Mouse (Mus musculus) kidney, adult 11 months (tissue): Measurements from ENCODE around the gene Ctsh.
"Not testable (repeated sequence)": the region's sequence is repeated elsewhere in the genome, so short reads cannot be mapped to it uniquely, and the experiment has no call there.

Source experiments
- DNase-seq: peaks from one replicate; pipeline ENCODE4 v3.0.0; 2022

Ctsh gene

DNA sequence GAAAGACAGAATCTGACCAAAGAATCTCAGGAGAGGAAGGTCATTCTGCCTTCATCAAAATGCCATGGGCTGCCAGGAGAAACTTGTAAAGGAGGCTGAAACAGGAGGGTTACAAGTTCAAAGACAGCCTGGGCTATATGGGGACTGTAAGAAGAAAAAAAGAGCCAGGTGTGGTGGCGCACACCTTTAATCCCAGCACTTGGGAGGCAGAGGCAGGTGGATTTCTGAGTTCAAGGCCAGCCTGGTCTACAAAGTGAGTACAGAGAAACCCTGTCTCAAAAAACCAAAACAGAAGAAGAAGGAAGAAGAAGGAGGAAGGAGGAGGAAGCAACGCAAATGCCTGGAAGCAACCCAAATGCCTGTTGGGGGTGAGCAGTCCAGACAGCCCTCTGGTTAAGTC is at the start of gene Ctsh:
Gene Ctsh (plus strand): TSS at position 301 of the 400 bp plus-strand sequence.
- no peak for DNase-seq

DNA sequence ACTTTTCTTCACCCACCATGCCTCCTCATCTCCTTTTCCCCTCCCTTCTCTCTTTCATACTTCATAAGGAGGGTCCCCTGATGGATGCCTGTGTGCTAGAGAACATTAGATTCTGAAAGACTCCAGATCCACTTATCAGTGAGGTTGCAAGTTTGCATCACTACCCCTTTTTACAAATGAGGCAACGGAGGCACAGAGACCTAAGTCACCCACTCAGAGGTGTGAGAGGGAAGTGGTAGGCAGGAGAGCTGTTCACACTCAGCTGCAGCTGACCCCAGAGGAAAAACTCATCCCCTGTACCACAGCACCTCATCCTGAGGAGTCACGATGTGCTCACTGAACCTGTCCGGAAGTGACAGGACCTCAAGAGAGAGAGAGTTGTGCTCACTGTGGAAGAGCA is 47.5 kb upstream of the Ctsh start:
- no peak for DNase-seq

DNA sequence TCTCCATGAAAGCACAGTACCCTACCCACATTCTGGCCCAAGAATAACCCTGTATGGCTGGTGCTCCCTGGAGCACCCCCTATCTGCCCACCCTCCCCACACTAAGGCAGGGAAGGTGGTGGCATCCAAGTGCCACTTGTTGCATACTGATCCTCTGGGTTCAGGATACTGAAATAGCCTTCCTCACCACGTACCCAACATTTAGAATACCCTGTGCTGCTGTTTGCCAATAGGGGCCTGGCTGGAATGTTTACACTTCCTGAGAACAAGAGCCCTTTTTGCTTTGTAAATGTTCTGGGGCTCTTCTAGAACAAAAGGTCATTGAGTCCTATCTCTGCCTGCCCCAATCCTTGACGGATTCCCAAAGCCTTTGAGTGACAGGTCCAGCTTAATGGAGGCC is 46.9 kb upstream of the Ctsh start:
- no peak for DNase-seq

DNA sequence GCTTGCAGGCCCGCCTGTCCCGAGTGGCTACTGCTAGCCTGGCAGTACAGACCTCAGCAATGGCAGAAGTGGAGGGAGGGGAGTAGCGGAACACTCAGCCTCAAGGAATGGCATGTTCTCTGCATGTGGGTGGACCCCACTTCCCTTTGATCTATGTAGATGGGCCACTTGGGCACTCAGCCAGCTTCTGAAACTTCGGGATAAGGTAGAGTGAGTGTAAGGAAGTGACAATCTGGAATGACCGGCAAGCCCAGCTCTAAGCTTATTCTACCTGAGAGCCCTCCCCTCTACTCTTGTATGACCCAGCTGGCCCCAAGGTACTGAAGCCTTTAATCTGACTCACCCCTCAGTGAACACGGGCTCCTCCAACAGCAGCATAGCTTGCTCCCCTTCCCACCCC is 45.8 kb upstream of the Ctsh start:
- no peak for DNase-seq

DNA sequence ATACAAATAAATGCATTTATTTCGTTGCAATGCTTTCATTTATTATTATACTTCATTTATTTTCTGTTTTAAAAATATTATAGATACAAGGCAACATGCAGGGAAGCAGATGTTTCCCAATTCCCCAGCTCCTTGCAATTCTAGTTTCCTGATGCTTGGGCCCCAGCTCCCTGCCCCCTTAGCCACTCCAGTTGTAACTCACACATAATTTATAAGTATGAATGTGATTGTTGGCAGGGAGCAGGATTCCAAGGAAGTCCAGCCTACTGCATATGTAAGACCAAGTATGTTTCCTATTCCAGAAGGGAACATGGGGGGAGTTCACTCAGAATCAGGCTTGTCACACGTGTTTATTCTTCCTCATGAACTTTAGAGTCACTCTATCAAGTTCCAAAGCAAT is 42.1 kb upstream of the Ctsh start:
- DNase-seq: no peak

DNA sequence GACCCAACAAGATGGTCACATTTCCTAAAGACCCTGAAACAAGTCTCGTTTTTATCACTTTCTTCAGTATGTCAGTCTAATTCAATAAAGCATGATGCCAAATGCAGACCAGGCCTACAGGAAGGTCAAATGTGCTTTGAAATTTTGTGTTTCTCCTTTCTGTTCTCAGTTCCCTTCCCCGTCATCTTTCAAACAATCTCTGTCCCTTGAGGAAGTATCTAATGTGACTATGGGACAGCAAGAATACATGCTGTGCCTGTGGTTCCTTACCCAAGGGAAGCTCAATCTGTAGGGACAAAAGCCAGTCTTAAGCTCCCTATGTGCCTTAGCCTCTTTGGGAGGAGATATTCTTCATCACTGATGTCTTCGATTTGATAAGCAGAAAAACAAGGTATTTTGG is 39.3 kb upstream of the Ctsh start:
- DNase-seq: no peak

DNA sequence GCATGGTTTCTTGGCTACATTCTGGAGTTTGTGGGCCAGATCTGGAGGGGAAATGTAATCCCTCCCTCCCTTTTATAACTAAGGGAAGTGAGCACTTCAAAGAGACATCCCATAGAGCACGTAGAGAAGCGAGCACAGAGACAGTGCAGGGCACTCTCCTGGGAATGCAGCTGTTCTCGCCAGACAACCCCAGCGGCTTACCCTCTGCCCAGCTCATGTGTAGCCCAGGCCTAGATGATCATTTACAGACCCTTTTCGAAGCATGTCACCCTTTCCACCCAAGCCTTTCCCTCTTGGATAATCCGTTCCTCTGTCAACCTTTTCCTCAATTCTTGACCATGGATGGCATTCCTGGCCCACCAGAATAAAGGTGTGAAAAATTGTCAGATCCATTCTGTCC is 37.7 kb upstream of the Ctsh start:
- no peak for DNase-seq

DNA sequence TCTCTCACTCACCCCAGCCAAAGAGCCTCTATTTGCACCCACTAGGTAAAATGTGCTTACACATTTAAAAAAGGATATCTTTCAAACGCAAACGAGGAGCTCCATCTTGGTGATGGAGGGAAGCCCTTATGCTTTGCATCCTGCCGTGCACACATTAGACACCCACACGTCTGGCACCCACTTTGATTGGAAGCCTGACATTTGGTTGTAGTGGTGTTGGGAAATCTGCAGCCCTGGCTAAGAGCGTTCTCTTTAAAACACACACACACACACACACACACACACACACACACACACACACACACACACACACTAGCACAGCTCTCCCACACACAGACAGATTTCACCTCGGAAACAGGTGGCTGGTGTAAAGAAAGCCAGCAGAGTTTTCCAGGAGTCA is 33.1 kb upstream of the Ctsh start:
- no peak for DNase-seq

DNA sequence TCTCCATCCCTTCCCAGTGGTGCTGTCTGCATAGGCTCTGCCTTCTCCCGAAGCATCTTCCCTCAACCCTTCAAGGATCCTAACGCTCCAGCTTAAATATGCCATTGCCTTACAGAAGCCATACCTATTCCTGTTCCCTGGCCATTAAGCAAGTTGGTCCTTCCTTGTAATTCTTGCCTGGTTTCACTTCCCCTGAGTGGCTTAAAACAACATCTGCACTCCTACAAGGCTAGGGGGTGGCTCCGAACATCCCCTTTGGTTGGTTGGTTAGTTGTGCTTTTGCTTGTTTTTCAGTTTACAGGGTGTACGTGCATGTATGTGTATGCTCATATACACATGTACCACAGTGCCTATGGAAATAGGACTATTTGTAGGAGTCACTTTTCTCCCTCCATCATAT is 32.5 kb upstream of the Ctsh start:
- DNase-seq: no peak

DNA sequence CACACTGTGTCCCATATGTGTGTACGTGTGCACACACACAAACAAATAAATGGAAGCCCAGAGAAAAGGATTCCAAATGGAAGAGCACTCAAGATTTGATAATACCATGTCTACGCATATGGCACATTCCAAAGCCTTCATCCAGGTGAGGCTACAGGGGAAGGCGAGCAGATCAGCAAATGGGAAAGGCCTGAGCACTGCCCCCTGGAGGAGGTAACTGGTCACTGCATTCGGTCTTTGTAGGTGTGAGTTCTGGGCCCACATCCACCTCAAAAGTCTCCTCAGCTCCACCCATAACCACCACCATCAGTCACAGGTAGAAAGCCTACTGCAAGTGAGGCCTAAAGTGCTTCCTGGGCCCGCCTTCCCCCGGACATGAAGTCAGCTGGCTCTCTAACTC is 26.2 kb upstream of the Ctsh start:
- DNase-seq: no peak

DNA sequence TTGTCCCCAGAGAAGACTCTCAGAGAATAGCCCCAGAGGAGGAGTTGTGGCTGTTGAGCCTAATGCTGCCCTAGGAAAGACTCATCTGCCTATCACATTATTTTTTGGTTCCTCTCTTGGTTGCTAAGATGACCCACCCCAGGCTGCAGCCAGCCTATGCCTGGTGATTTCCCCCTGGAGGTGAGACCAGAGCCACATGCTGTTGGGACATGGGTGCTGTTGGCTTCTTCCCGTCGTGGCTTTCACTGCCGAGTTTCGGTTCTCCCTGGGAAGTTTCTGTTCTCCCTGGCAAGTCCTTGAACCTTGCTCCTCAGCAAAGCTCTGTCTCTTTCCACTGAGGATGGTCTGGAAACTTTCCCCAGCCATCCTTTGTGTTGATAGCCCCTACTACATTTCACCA is 20.0 kb upstream of the Ctsh start:
- no peak for DNase-seq

DNA sequence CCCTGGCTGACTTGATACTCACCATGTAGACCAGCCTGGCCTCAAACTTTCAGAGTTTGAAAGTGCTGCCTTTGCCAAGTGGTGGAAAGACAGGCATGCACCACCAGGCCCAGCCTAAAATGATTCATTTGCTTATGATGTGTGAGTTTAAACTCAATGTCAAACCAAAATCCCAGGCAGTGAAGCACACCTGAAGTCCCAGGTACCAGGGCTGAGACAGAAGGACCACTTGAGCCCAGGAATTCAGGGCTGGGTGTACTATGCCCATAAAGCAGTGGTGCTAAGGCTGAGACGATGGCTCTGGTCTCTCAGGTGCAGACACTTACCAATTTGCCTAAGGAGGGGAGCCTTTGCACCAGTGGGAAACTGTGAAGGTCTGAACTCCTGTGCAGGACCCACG is 18.8 kb upstream of the Ctsh start:
- no peak for DNase-seq

DNA sequence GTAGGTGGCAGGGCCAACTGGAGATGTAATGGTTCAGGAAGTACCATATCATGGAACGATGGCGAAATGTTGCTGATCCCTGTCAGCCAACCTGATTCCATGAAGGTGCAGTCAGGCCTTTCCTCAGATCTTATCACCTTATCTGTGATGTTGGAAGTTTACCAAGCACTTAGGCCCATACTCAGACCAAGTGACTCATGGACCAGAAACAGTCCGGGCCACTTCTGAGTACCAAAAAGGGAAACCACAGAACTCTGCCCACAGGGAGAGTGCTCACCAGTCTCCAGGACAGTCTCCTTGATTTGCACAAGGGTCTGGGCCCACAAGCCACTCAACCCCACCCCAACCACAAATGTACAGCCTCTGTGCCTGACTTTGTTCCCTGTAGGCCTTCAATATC is 18.2 kb upstream of the Ctsh start:
- no peak for DNase-seq

DNA sequence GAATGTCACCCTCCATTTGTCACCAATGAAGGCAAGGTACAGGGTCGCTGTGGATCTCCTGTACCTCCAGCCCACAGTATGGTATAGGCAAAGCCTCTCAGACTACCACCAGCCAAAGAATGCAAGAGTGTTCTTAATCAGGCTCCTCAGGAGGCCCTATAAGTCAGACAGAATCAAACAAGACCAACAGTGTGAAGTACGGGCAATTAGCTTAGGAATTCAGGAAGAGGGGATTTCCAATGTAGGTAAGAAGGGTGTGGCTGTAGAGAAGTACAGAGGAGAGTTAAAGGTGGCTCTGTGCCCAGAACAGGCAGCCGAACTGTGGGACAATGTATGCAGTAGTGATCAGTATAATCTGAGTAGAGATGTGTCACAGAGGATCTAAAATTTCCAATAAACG is 17.6 kb upstream of the Ctsh start:
- DNase-seq: no peak

DNA sequence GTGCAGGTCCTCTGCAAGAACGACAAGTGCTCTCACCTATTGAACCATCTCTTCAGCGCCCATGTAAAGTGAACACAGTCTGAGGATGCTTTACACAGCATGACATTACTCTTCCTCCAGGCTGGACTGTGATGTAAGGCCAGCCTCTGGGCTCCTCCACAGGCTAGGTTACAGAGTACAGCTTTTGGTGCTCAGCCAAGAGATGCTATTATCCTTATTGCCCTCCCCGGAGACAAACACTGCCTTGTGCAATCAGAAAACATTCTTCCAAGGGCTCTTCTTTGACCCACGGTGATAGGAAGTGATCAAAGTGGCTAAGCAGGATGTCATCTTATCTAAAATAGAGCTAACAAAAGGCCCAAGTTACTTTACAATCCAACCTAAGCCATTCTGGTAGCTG is 15.4 kb upstream of the Ctsh start:
- DNase-seq: no peak

DNA sequence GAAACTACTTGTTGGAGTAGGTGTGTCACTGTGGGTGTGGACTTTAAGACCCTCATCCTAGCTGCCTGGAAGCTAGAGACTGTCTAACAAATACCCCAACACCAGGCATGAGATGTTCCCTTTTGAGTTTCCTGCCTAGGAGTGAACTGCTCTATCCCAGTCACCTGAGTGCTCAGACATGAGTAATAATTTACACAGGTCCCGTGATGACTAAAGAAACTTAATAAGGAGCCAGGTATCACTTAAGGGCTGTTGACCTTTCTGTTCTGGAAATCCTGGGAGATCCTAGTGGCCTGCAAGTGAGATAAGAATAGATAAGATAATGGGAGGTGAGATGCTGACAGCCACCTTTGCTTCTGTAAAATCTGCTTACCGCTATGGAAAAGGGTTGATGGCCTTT is 13.0 kb upstream of the Ctsh start:
- no peak for DNase-seq

DNA sequence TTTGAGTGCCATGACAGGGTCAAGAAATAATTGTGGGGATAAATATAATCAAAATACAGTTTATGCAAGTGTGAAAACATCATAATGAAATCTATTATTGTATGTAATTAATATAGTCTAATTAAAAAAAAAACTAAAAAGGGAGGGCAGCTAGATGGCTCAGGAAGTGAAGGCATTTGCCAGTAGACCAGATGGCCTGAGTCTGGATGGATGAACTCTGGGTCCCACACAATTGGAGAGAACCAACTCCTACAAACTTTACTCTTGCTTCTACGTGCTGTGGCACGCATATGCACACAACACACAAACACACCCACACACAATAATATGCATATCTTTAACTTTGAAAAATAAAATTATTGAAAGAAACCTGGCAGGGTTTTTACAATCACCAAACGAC is 12.4 kb upstream of the Ctsh start:
- no peak for DNase-seq

DNA sequence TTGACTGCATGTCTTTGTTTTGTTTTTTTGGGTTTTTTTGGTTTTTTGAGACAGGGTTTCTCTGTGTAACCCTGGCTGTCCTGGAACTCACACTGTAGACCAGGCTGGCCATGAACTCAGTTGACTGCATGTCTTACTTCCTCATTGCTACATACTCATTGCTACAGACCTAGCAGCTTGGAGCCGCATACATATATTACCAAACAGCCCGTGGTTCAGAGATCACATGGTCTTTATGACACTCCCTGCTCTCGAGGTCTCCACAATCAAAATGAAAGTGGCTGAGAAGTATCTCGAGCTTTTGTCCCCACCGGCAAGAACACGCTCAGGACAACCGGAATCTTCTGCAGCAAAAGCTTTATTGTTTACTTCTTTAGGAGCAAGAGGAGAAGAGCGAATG is 11.0 kb upstream of the Ctsh start:
- not testable (repeated sequence) for DNase-seq

DNA sequence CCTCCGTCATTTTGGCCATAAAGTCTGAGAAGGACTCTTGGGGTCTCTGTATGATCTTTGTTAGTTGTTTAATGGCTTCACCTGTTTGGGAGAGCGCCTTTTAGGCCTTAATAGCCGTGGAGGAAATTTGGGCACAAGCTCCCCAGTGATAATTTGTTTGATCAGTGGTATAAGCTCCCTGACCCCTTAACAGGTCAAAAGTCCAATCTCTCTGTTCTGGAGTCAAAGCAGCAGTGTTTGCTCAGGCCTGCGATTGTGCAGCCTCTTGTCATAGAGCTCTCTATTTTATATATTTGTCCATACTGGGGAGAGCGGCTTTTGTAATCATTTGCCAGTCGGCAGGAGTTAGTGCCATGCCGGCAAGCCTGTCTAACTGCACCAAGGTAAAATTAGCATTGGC is 8.8 kb upstream of the Ctsh start:
- DNase-seq: no peak

DNA sequence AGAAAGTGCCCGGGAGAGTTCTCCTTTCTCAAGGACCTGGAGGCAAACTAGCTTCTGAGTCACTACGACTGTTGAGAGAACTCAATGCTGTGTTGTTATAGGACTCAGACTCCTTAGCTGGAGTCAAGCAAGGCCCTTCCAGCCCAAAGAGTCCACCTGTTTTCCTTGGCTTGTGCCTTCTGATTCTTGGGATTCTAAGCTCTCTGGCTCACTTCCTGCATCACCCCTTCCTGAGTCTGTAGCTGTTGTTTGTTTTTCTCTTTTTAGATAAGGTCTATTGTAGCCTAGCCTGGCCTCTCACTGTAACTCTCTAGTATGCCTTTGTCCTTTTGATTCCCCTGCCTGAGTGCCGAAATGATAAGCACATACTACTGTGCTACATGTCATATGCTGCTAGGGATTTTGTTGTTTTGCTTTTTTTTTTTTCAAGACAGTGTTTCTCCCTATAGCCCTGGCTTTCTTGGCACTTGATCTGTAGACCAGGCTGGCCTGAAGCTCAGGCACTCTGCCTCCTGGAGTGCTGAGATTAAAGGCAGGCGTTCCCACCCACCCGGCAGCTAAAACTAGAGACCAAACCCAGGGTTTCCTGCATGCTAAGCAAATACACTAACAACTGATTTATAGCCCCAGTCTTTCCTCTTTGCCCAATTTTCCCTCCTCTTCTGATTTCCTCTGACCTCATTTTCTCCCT is 5.9 kb upstream of the Ctsh start:
- no peak for DNase-seq

DNA sequence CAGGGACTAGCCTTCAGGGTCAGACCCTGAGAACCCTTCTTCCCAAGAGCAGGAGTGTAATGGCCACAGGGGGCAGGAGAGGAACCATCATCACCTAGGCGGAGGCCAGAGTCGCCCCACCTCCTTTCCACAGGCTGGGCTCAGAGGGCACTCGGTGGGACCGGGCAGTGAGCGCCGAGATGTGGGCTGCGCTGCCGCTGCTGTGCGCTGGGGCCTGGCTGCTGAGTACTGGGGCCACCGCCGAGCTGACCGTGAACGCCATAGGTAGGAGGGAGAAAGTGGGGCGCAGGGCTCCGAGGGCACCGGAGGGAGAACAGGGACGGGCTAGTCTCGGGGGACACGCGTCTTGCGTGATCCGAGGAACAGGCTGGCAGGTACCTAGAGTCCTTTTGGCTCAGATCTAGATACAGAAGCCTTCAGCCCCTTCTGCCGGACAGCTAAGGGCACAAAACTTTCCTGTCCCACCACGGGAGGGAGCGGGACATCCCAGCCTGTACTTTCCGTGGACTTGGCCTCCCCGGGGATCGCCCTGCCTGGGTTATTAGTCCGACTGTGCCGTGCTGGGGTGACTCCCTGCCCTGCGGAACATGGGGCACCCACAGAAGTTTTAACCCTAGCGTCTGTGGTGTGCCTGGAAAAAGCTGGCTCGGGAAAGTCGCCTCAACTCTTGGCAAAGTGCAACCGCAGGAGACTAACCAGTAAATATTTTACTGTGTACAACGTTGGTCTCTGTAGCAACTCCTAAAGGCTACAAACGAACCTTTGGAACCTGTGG is 606 bp downstream of the Ctsh start:
- DNase-seq: peak; percentile 84

DNA sequence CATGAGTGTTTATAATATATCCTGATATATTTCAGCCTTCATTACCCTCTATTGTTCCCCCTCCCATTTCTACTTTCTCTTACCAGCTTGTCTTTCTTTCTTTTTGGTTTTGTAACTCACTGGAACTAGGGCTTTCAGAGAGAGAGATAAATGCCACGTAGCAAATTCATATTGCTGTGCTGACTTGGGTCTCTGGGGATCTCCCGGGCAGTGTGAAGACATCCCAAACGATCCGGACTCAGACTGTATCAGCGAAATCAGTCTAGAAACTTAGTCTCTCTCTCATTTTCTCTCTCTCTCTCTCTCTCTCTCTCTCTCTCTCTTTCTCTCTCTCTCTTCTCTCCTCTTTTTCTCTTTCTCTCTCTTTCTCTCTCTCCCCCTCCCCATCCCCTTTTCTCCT is 1.5 kb downstream of the Ctsh start:
- DNase-seq: no peak

DNA sequence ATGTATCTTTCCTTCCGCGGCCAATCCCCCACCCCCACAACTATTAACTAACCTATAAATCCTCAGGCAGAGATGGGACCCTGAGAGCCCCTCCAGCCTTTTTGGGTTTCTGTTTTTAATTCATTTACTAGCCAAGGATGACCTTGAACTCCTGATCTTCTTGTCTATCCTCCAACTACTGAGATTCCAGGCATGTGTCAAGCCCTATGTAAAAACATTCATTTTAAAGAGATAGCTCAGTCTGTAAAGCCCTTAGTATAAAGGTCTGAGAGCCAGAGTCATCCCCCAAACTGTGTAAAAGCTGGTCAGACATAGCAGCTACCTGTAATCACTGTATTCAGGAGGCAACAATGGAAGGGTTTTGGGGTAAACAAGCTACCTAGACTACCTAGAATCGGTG is 2.0 kb downstream of the Ctsh start:
- DNase-seq: no peak

DNA sequence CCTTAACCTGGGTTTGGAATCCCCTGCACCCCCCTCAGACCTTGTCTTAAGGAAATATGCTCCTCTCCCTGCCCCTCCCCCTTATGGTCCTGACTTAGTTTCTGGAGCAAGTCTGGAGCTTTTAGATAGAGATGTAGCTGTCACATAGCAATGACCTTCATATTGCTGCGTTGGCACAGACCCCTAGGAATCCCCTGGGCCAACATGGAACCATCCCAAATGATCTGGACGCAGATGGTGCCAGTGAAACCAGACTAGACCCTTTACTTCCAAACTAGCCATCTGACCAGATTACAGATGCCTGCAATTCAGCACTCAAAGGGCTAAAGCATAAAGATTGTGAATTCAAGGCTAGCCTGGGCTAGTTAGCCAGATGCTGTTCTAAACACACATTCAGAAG is 2.8 kb downstream of the Ctsh start:
- no peak for DNase-seq
